Mouse (Mus musculus) hindbrain, embryonic 16.5 days (tissue): ENCODE data around the gene Asprv1. TPM values are rescaled to one million over a fixed set of nuclear protein-coding genes. Genes with fewer than 3 reads are reported as not detected.

Experiments used
- ATAC-seq: fragments of 200-750 bp; cut with Nextera tagmentation; 2 replicates; pipeline ENCODE4 v1.8.0; 2017; ENCODE audit warnings: moderate TSS enrichment, moderate library complexity
- H3K27ac ChIP-seq: fragments of 300-500 bp; sonication (generic); 2 replicates; pipeline ENCODE4 v1.5.1; 2014; ENCODE audit warnings: low read depth, mild to moderate bottlenecking, control low read depth, low read length, moderate library complexity
- H3K27me3 ChIP-seq: fragments of 300-500 bp; sonication (generic); replicated peaks from 2 replicates; pipeline ENCODE4 v1.6.1; 2014; ENCODE audit warnings: low read length; ENCODE audit not compliant: control insufficient read depth, insufficient read depth
- H3K36me3 ChIP-seq: fragments of 300-500 bp; sonication (generic); 2 replicates; pipeline ENCODE4 v1.6.1; 2014; ENCODE audit warnings: mild to moderate bottlenecking, low read length, moderate library complexity, mixed read lengths; ENCODE audit not compliant: control insufficient read depth, insufficient read depth
- H3K4me1 ChIP-seq: fragments of 300-500 bp; sonication (generic); 2 replicates; pipeline ENCODE4 v1.6.1; 2014; ENCODE audit warnings: low read depth, low read length; ENCODE audit not compliant: control insufficient read depth, insufficient read depth
- H3K4me2 ChIP-seq: fragments of 300-500 bp; sonication (generic); 2 replicates; pipeline ENCODE4 v1.6.1; 2014; ENCODE audit warnings: mild to moderate bottlenecking, low read length, control low read depth, moderate library complexity
- H3K4me3 ChIP-seq: fragments of 300-500 bp; sonication (generic); 2 replicates; pipeline ENCODE4 v1.5.1; 2014; ENCODE audit warnings: mild to moderate bottlenecking, low read length, control low read depth, moderate library complexity
- H3K9ac ChIP-seq: fragments of 300-500 bp; sonication (generic); 2 replicates; pipeline ENCODE4 v1.6.1; 2014; ENCODE audit warnings: low read depth, mild to moderate bottlenecking, control low read depth, low read length, moderate library complexity
- H3K9me3 ChIP-seq: fragments of 300-500 bp; sonication (generic); 2 replicates; pipeline ENCODE4 v1.6.1; 2014; ENCODE audit warnings: mild to moderate bottlenecking, low read length, moderate library complexity; ENCODE audit not compliant: control insufficient read depth
- WGBS: fragments of 180-500 bp; shearing (Covaris S2); extraction: QIAGEN DNeasy Blood & Tissue Kit; methylation state at CpG from one replicate; pipeline ENCODE4 v1.1.7; 2014; 5-methylcytosine and 5-hydroxymethylcytosine counted together
- polyA plus RNA-seq: library from polyadenylated mRNA; unstranded; fragments of >200 nt; fragmentation: Nextera tagmentation; extraction: Ambion mirVana; gene quantifications from 2 replicates; pipeline ENCODE4 v1.2.1, GENCODE M21; 2015

Gene Asprv1
- polyA plus RNA-seq, 1 experiment from 2014 or later, result 0.70 TPM

DNA sequence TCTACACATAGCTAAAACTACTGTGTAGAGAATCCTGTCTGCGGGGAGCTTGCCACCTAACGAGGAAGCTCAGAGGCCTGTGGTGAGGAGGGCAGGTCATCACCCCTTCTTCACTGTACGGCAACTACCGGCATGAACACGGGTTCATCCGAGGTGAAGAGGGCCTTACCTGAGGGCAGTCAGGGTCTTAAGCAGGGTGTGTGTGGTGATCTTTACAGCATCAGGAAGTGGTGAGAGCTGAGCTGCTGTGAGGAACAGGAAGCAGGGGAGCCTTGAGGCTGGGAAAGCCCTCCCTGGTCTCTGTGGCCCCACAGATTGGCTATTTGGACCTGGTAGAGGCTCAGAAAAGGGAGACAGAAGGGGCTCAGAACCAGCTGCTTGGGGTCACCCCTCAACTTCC, 20.5 kb upstream of the Asprv1 start:
- H3K9me3 ChIP-seq, result no peaks in the 10 kb centered on the region

GRCm38 (mm10) chr6:86609235-86609634, 18.7 kb upstream of the Asprv1 start:
- Histone ChIP-seq H3K36me3 (no peaks in the 10 kb centered on the region), H3K9ac (no peak overlapping the region), H3K4me3 (no peak overlapping the region), H3K4me2 (no peak overlapping the region), H3K4me1 (no peaks in the 10 kb centered on the region), H3K27ac (no peak overlapping the region), H3K9me3 (no peaks in the 10 kb centered on the region), H3K27me3 (no peaks in the 10 kb centered on the region)
- ATAC-seq, result no peak
- 87% methylated on average over 6 of the region's 6 CpGs for WGBS

More for the DNA sequence above, 20.5 kb upstream of the Asprv1 start:
- Histone ChIP-seq H3K9ac (no peak overlapping the region), H3K4me3 (no peak overlapping the region), H3K27ac (no peak overlapping the region), H3K4me1 (no peaks in the 10 kb centered on the region), H3K27me3 (no peaks in the 10 kb centered on the region), H3K4me2 (no peak overlapping the region), H3K36me3 (no peaks in the 10 kb centered on the region)
- no peak for ATAC-seq
- WGBS, result 82% methylated on average over 6 of the region's 6 CpGs

- no peaks in the 10 kb centered on the region for H3K4me1 ChIP-seq
Observed at GRCm38 (mm10) chr6:86610714-86611113, 17.2 kb upstream of the Asprv1 start.

GRCm38 (mm10) chr6:86615301-86615700, 12.7 kb upstream of the Asprv1 start:
- H3K9me3 ChIP-seq, result no peaks in the 10 kb centered on the region
- no peak overlapping the region for H3K9ac ChIP-seq
- no peak overlapping the region for H3K27ac ChIP-seq
- H3K36me3 ChIP-seq, result no peaks in the 10 kb centered on the region
- H3K4me2 ChIP-seq, result no peak overlapping the region
- no peak overlapping the region for H3K4me3 ChIP-seq
- ATAC-seq, result no peak
- WGBS, result 97% methylated on average over 4 of the region's 4 CpGs
- H3K27me3 ChIP-seq, result no peaks in the 10 kb centered on the region
- no peaks in the 10 kb centered on the region for H3K4me1 ChIP-seq

More at GRCm38 (mm10) chr6:86610714-86611113, 17.2 kb upstream of the Asprv1 start:
- Histone ChIP-seq H3K4me3 (no peak overlapping the region), H3K9ac (no peak overlapping the region), H3K36me3 (no peaks in the 10 kb centered on the region), H3K4me2 (no peak overlapping the region), H3K27me3 (no peaks in the 10 kb centered on the region), H3K27ac (no peak overlapping the region), H3K9me3 (no peaks in the 10 kb centered on the region)
- WGBS, result 68% methylated on average over 4 of the region's 5 CpGs
- ATAC-seq, result no peak

DNA sequence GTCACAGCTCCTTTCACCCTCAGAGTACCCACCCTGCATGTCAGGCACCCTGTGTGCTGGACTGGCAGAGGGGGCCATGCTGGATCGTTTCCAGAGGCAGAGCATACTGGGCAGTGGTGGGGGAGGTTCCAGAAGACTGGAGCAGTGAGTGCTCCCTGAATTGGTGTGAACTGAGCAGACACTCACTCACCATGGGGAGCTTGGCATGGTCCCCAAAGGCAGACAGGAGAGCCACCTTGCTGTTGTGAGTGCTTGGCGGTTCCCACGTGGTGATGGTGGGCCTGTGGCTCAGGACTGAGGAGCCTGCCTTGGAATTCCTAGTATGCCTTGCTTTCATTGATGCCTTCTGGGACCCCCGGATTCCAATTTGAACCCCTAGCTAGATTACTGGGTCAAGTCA, 4.8 kb upstream of the Asprv1 start:
- Histone ChIP-seq H3K4me2 (no peak overlapping the region), H3K9ac (no peak overlapping the region), H3K27ac (no peak overlapping the region), H3K36me3 (no peaks in the 10 kb centered on the region), H3K9me3 (no peaks in the 10 kb centered on the region), H3K27me3 (no peaks in the 10 kb centered on the region), H3K4me3 (no peak overlapping the region), H3K4me1 (no peaks in the 10 kb centered on the region)
- no peak for ATAC-seq
- 85% methylated on average over 4 of the region's 4 CpGs for WGBS

- no peak for ATAC-seq
- H3K9ac ChIP-seq, result no peak overlapping the region
- no peaks in the 10 kb centered on the region for H3K4me1 ChIP-seq
- H3K36me3 ChIP-seq, result no peaks in the 10 kb centered on the region
- 60% methylated on average over 18 of the region's 18 CpGs for WGBS
- no peaks in the 10 kb centered on the region for H3K27me3 ChIP-seq
- no peaks in the 10 kb centered on the region for H3K9me3 ChIP-seq
- no peak overlapping the region for H3K4me3 ChIP-seq
- H3K27ac ChIP-seq, result no peak overlapping the region
- H3K4me2 ChIP-seq, result no peak overlapping the region
Observed at GRCm38 (mm10) chr6:86624074-86625030, 3.6 kb upstream of the Asprv1 start.

DNA sequence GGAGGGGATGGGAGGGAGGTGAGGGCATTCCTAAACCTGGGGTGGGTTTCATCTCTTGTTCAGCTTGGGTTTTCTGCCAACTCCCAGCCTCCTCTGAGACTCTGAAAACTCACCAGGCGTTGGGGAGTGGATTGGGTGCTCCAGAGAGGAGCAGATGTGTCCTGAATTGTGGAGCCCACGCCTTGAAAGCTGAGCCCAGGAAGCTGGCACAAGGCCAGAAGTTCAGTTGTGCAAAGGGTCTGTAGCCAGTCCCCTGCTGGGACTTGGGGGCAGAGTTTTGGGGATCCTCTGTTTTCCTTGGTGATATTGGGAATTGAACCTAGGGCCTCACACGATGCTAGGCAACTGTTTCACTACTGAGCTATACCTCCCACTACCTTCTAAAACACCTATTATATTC, 2.2 kb downstream of the Asprv1 start:
- no peaks in the 10 kb centered on the region for H3K36me3 ChIP-seq
- H3K4me3 ChIP-seq, result no peak overlapping the region
- no peak for ATAC-seq
- no peaks in the 10 kb centered on the region for H3K4me1 ChIP-seq
- H3K9me3 ChIP-seq, result no peaks in the 10 kb centered on the region
- H3K27me3 ChIP-seq, result no peaks in the 10 kb centered on the region
- H3K9ac ChIP-seq, result no peak overlapping the region
- no peak overlapping the region for H3K4me2 ChIP-seq
- WGBS, result 55% methylated on average over 3 of the region's 3 CpGs
- no peak overlapping the region for H3K27ac ChIP-seq

DNA sequence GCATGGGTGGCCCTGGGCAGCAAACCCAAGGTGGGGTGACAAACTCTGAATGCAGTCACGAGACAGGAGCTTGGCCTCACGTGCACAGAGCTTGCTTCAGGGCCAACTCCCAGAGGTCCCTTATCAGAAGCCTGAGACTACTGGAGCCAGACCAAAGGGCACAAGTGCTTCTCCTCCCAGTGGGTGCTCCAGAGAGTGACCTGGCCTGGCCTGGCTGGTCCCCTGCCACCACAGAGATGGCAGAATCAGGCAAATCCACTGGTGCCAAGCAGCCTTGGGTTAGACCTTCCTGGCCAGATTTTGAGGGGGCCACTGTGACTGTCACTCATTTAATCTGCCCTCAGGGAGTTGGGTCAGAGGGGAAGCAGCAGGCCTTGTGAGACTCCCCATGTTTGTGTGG, 8.5 kb downstream of the Asprv1 start:
- Histone ChIP-seq H3K4me1 (no peaks in the 10 kb centered on the region), H3K4me2 (no peak overlapping the region), H3K36me3 (no peaks in the 10 kb centered on the region), H3K9me3 (no peaks in the 10 kb centered on the region), H3K4me3 (no peak overlapping the region), H3K27ac (no peak overlapping the region), H3K9ac (no peak overlapping the region), H3K27me3 (no peaks in the 10 kb centered on the region)
- WGBS, result 66% methylated on average over 2 of the region's 2 CpGs
- no peak for ATAC-seq

- Histone ChIP-seq H3K9me3 (no peaks in the 10 kb centered on the region), H3K36me3 (no peaks in the 10 kb centered on the region), H3K4me1 (no peaks in the 10 kb centered on the region), H3K9ac (no peak overlapping the region), H3K27me3 (no peaks in the 10 kb centered on the region), H3K4me3 (no peak overlapping the region), H3K4me2 (no peak overlapping the region), H3K27ac (no peak overlapping the region)
- no peak for ATAC-seq
- 66% methylated on average over 4 of the region's 4 CpGs for WGBS
Observed at GRCm38 (mm10) chr6:86637171-86637835, 9.3 kb downstream of the Asprv1 start.
